8 mouse cellular contexts compared by ENCODE assay signal in genomic region chr16:90143416-90143759, GRCm38 (mm10). TPM values are rescaled to one million over a fixed set of nuclear protein-coding genes. Genes with fewer than 3 reads are reported as not detected.
DNase-seq lines count a peak whose midpoint lies in the region; ATAC-seq and TF ChIP-seq lines count a peak whose summit lies in the region.

No protein-coding gene starts in this region.

- DNase-seq in heart, postnatal 4 days, result no peak
- DNase-seq in G1E (ENCODE audit: low spot score), result peak; percentile 15
- DNase-seq in forebrain, postnatal 0 days, result no peak
- DNase-seq in retina, postnatal 1 day, result no peak
- no peak for DNase-seq in frontal cortex, postnatal 25 days (ENCODE audit: low spot score in 2 of 2)
- no peak for DNase-seq in spleen, adult 12 weeks (ENCODE audit: low spot score)

- 0% methylated on average over 21 of the region's 21 CpGs for WGBS in heart, embryonic 14.5 days
- WGBS in forebrain, postnatal 0 days, result under 1% methylated on average over 21 of the region's 21 CpGs

- H3K36me3 ChIP-seq in heart, embryonic 14.5 days (ENCODE audit: control insufficient read depth, insufficient read depth, low read length), result no peaks in the 10 kb centered on the region
- no peaks in the 10 kb centered on the region for H3K36me3 ChIP-seq in G1E (replicated peaks)
- H3K36me3 ChIP-seq in forebrain, postnatal 0 days (ENCODE audit: insufficient read depth), result no peaks in the 10 kb centered on the region

- H3K9ac ChIP-seq in heart, embryonic 14.5 days (ENCODE audit: low read length), result peak overlapping the region; percentile 71
- peak overlapping the region; percentile 83 for H3K9ac ChIP-seq in forebrain, postnatal 0 days

- H3K9me3 ChIP-seq in heart, embryonic 14.5 days (ENCODE audit: control insufficient read depth, low read length), result no peaks in the 10 kb centered on the region
- H3K9me3 ChIP-seq in G1E (replicated peaks), result peaks cover 35% of the 10 kb centered on the region
- no peaks in the 10 kb centered on the region for H3K9me3 ChIP-seq in forebrain, postnatal 0 days (ENCODE audit: low read length)

- peak overlapping the region; percentile 60 to 75 for H3K4me3 ChIP-seq in heart, embryonic 14.5 days (ENCODE audit: control insufficient read depth in 1 of 2, insufficient read depth in 1 of 2, low read depth in 1 of 2, low read length in 2 of 2)
- H3K4me3 ChIP-seq in G1E (ENCODE audit: low read depth, low read length), result peak overlapping the region; percentile 71
- peak overlapping the region; percentile 80 for H3K4me3 ChIP-seq in forebrain, postnatal 0 days (ENCODE audit: low read depth, low read length)

- H3K27ac ChIP-seq in heart, embryonic 14.5 days (replicated peaks in 1 of 2; ENCODE audit: control insufficient read depth in 1 of 2, insufficient read depth in 1 of 2, low read depth in 2 of 2, low read length in 2 of 2), result peak overlapping the region; percentile 48 to 57; a peak in 3 of 4 replicates
- H3K27ac ChIP-seq in forebrain, postnatal 0 days (ENCODE audit: low read depth, low read length), result peak overlapping the region; percentile 94

- peak overlapping the region; percentile 99 for H3K4me2 ChIP-seq in heart, embryonic 14.5 days (ENCODE audit: low read length)
- H3K4me2 ChIP-seq in forebrain, postnatal 0 days (ENCODE audit: low read depth), result peak overlapping the region; percentile 57

- no peaks in the 10 kb centered on the region for H3K27me3 ChIP-seq in heart, embryonic 14.5 days (ENCODE audit: control insufficient read depth, insufficient read depth, low read length)
- H3K27me3 ChIP-seq in G1E (ENCODE audit: insufficient read depth, low read length), result peaks cover 9% of the 10 kb centered on the region; the same call in 1 of the 2 replicates
- no peaks in the 10 kb centered on the region for H3K27me3 ChIP-seq in forebrain, postnatal 0 days (ENCODE audit: insufficient read depth, low read length)

- no peak for TF ChIP-seq CTCF in G1E (IDR thresholded peaks at IDR 0.05; ENCODE audit: low read depth, low read length)
- TF ChIP-seq CTCF in forebrain, postnatal 0 days (IDR thresholded peaks at IDR 0.05; ENCODE audit: low read depth), result no peak

- ATAC-seq in heart, embryonic 14.5 days (ENCODE audit: insufficient number of reproducible peaks, insufficient read depth, low FRiP score, low read depth), result no peak
- ATAC-seq in G1E (ENCODE audit: extremely low read depth, insufficient number of reproducible peaks, low FRiP score, poor library complexity, severe bottlenecking), result no peak
- ATAC-seq in forebrain, postnatal 0 days, result peak; percentile 63
- ATAC-seq in megakaryocyte progenitor cell, adult 5-6 weeks (replicated peaks; ENCODE audit: poor library complexity), result peak; percentile 1; the same call in 1 of the 2 replicates

- peaks cover 7 to 15% of the 10 kb centered on the region in 2 experiments; a peak in 3 of 4 replicates for H3K4me1 ChIP-seq in heart, embryonic 14.5 days (ENCODE audit: control insufficient read depth in 2 of 2, insufficient read depth in 2 of 2, low read length in 2 of 2)
- peaks cover 16% of the 10 kb centered on the region for H3K4me1 ChIP-seq in G1E (ENCODE audit: insufficient read depth, low read depth, low read length)
- peaks cover 8% of the 10 kb centered on the region; the same call in 1 of the 2 replicates for H3K4me1 ChIP-seq in forebrain, postnatal 0 days (ENCODE audit: insufficient read depth)

RNA-seq across cellular contexts. Expression of gene Tiam1, which starts 0.2 kb away (rescaled TPM):
- 12.0 and 12.6 TPM in 2 replicates for polyA plus RNA-seq in heart, embryonic 14.5 days (2014; fragmentation: Nextera tagmentation; extraction: Ambion mirVana)
- 10 to 100 TPM; 14.7 to 18.2 TPM for total RNA-seq in heart, postnatal 4 days (2021)
- total RNA-seq in G1E (2014; fragmentation: Nextera tagmentation) (1.4 and 1.8 TPM in 2 replicates), G1E (2017) (4.9 and 5.3 TPM in 2 replicates)
- 2.9 and 3.0 TPM in 2 replicates for polyA plus RNA-seq in G1E (2012)
- total RNA-seq in forebrain, postnatal 0 days (2014; rRNA removed), result 30.5 and 42.4 TPM in 2 replicates
- 9.8 and 20.5 TPM in 2 replicates for polyA plus RNA-seq in forebrain, postnatal 0 days (2015; fragmentation: Nextera tagmentation; extraction: Ambion mirVana)
- 60.8 and 67.9 TPM in 2 replicates for total RNA-seq in megakaryocyte progenitor cell, adult 5-6 weeks (2015)
- 52.8 and 58.4 TPM in 2 replicates for total RNA-seq in megakaryocyte progenitor cell, adult 5-6 weeks (2017)

Comparison
In these comparisons a context has a peak if more than half of its experiments do, and no peak if none do; other contexts are left out.
1. ATAC-seq: peak in forebrain, postnatal 0 days (single experiment) and megakaryocyte progenitor cell, adult 5-6 weeks (single experiment); none in heart, embryonic 14.5 days (single experiment) and G1E (single experiment).
2. Peak in every context shown above with its lines, with median percentiles within 50 percentile points of each other: H3K4me3 ChIP-seq.